Mouse (Mus musculus) common myeloid progenitor, adult 5-6 weeks (primary cell): Measurements from ENCODE around the gene Tmem260. TPM values are rescaled to one million over a fixed set of nuclear protein-coding genes. Genes with fewer than 3 reads are reported as not detected.
A peak's percentile ranks its signal among the peaks of the same experiment; 100 is the strongest.

Source experiments
- ATAC-seq: replicated peaks from 2 replicates; pipeline ENCODE4 v1.8.0; 2016; ENCODE audit warnings: low read depth, mild to moderate bottlenecking, moderate TSS enrichment, inconsistent platforms; ENCODE audit not compliant: poor library complexity, severe bottlenecking
- total RNA-seq: library from RNA; stranded (forward); fragments of 200-1000, 187-1606 nt; gene quantifications from 2 replicates; pipeline ENCODE4 v1.2.3, GENCODE M21; 2017

Gene Tmem260
- 19.8 and 21.1 TPM in 2 replicates for total RNA-seq

DNA sequence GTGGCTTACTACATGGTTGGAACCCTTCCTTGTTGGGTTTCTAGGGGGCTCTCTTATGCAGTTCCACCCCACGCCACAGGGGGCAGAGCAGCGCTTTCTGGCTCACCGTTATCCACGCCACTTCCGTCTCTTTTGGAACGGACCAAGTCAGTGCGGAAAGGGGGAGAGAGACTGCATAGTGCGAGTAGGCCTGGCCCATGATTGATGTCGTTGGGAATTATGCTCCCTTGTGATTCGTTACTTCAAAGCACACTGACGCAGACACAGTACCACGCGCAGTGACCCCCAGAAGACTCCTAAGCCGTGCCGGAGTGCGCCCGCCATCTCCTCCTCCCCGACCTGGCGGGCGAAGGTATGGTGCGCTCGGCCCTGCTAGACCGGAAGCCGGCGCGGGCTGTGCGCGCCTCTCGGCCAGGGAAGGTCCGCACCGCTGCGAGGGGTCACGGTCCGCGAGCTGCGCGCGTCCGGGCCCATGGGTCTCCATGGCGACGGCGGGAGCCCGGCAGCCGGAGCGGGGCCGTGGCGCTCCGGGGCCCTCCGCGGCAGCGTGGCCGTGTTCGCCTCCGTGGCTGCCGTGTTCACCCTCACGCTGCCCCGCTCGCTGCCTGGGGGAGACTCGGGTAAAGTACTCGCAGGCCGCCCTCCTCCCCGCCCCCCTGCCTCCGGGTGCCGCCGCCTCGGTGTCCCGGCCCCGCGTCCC, at the start of gene Tmem260:
Gene Tmem260 (plus strand): TSS at position 141 of the 700 bp plus-strand sequence.
- peak; percentile 90 for ATAC-seq

- ATAC-seq = no peak
Observed at GRCm38 (mm10) chr14:48406086-48406485, 39.8 kb upstream of the Tmem260 start.

GRCm38 (mm10) chr14:48417064-48417463, 28.9 kb upstream of the Tmem260 start:
- no peak for ATAC-seq

DNA sequence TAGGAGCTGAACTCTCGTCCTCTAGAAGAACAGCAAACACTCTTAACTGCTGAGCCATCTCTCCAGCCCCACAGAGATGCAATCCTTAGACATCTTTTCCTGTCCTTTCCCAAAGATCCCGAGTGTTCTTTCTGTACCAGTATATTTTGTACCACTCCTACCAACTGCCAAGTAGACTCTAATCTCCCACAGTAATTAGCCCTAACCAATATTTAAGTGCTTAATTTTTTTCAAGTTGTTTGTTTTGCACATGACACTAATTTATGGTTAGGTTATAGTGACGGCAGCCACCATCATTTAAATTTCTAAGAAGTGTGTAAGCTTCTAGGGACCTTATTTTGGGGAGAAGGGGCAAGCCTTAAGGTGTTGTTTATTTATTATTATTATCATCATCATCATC, 27.7 kb upstream of the Tmem260 start:
- ATAC-seq = no peak

DNA sequence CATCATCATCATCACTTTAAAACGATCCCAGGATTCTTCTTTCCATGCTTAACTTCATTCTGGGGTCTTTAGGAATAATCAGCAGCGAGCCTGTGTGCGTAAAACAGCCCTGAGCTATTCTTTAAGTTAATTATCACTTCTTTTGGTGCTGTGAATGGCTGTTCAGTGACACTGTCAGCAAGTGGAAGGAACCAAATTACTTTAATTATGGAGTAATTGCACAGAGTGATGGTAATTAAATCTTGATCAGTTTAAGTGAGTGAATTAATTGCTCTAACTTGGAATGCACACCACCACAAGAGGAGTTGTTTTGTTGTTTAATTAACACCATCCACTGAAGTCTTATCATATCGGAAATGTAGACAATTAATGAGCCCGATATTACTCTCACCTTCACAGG, 27.3 kb upstream of the Tmem260 start:
- no peak for ATAC-seq

DNA sequence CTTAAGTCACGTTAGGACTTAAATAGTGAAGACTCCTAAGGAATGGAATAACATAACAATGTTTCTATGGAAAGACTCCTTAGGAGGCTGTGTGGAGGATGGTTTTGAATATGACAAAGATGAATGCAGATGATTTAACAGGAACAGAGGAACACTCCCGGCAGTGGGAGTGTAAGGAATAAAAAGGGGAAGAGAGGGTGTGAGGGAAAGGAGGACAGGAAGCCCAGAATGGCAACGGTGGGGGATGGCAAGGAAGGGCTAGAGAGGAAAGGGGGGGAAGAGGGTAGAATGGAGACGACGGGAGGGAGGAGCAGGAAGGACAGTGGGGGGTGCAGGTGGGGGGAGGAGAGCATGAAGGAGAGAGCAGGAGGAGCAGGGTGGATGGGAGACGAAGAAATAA, 24.4 kb upstream of the Tmem260 start:
- ATAC-seq = peak; percentile 4; the same call in 1 of the 2 replicates

GRCm38 (mm10) chr14:48421996-48422395, 23.9 kb upstream of the Tmem260 start:
- ATAC-seq = peak; percentile 98

DNA sequence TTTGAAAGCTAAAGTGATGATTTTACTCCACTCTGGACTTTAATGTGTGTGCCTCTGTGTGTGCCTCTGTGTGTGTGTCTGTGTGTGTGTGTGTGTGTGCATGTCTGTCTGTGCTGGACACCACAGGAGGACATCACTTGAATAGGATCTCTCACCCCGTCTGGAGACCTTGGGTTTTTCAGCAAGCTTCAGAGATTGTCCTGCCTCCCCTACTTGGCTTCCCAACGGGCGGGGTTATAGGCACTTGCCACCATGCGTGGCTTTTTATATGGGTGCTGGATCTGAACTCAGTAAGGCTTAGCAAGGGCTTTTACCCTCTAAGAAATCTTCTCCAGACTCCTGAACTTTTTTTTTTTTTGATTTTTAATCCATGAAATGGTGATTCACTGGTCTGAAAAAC, 23.5 kb upstream of the Tmem260 start:
- ATAC-seq = peak; percentile 10; the same call in 1 of the 2 replicates

- no peak for ATAC-seq
Observed at GRCm38 (mm10) chr14:48422901-48423300, 23.0 kb upstream of the Tmem260 start.

DNA sequence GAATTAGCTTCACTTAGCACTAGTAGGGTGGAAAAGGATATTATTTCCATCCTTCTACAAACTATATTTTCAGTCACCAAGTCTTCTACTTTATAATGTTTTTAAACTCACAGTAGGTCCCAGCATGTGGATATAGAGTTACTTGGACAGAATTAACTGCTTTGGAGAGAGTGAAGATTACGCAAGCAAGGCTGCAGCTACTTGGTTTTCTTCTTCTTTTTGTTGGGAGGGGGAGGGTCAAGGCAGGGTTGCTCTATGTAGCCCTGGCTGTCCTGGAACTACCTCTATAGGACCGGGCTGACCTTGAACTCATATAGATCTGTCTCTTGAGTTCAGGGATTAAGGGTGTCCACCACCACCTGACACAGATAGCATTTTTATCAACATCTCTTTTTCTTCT, 13.9 kb upstream of the Tmem260 start:
- ATAC-seq = no peak

- peak; percentile 64 for ATAC-seq
Observed at GRCm38 (mm10) chr14:48443796-48444195, 2.1 kb upstream of the Tmem260 start.

GRCm38 (mm10) chr14:48451966-48452407, 6.1 kb downstream of the Tmem260 start:
- no peak for ATAC-seq

GRCm38 (mm10) chr14:48453411-48453810, 7.5 kb downstream of the Tmem260 start:
- ATAC-seq = no peak

DNA sequence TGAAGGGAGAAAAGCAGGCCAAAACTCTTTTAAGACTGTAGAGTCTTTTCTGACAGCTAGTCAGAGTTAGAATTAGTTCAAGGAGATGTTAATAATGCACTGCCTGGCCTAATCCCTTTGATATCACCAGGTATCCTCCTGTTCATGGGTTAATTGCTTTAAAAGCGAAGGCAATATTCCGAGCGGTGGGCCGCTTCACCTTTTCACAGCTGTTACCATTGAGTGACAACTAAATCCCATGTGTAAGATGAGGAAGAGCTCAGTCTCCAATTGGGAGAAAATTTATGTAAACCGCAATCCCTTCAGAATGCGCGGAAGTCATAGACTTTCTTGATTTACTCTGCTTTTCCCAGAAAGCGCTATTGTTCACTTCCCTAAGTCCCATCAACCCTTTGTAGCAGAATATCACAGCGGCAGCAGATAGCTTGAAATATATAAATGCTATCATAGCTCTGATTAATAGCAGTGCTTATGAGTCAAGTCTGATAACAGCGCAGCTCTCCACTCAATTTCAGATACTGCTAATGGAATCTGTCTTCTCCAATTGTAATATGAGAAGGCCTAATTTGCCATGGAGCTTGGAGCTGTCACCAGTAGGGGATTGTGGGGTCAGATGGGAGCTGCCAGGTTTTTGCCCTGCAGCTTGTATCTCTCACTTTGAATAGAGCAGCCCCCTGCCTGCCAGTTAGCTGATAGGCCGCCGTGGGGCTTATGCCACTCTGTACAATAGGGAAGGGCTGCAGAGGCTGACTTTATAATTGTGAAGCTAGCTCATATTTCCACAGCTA, 10.6 kb downstream of the Tmem260 start:
- no peak for ATAC-seq

- ATAC-seq = no peak
Observed at GRCm38 (mm10) chr14:48457288-48457938, 11.5 kb downstream of the Tmem260 start.

- ATAC-seq = no peak
Observed at GRCm38 (mm10) chr14:48458901-48459300, 13.0 kb downstream of the Tmem260 start.

DNA sequence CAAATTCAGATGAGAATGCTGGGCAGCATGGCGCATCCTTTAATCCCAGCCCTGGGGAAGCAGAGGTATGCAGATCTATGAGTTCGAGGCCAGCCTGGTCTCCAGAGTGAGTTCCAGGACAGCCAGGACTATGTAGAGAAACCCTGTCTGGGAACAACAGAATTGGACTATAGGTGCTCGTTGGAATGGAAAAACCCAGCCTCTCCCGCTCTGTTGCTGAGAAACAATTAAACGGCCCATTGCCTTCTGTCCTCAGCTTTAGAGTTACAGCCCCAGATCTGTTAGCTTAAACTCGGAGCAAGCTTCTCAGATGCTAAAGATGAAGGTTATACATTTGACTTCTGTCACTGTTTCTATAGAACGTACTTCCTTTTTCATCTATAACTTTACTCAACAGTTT, 22.4 kb downstream of the Tmem260 start:
- ATAC-seq = no peak

DNA sequence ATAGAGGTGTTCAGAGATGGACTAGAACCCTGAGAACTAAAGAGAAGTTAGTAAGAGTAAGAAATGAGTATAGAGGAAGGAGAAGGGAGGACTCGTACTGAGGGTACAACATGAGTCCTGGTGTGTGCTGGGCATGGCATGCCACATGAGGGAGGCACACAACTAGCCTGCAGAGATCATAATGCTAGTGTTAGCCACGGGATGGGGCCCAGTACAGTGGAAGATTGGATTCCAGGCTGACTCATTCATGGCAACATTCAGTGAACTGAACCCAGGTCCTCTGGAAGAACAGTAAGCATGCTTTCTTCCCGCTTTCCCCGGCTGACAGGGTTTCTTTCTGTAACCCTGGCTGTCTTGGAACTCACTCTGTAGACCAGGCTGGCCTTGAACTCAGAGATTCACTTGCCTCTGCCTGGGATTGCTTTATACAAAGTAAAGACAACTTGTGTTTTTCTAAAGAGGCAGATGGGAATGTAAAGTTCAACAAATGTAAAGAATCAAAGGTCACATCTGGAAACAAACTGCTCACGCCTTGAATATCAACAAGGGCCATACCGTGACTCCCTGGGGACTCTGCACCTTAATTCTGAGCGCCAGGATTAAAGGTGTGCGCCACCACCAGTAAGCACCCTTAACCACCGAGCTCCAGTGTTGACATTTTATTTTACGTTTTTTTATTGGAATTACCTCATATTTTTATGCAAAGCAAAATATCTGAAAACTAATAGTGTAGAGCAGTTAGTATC, 25.0 kb downstream of the Tmem260 start:
- ATAC-seq = no peak

DNA sequence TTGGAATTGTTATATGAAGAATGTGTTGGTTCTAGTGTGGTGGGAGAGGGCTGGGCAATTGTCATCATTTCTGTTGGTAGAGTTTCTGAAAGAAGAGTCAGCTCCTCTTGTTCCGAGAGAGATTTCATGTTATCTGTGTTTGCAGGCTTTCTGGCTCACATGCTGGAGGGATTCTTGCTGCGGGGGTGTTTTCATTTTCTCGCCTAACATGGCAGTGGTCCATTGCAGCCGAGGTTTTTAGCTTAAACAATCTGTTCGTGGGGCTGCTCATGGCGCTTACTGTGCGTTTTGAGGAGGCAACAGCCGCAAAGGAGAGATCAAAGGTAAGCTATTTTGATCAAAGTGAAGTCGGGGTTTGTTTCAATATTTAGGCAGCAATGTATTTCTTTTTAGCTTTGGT, 26.3 kb downstream of the Tmem260 start:
- ATAC-seq = no peak

GRCm38 (mm10) chr14:48475370-48475769, 29.4 kb downstream of the Tmem260 start:
- ATAC-seq = no peak
